Mouse (Mus musculus) heart, postnatal 4 days (tissue): ENCODE measurements around the gene Olfr64. TPM values are rescaled to one million over a fixed set of nuclear protein-coding genes. Genes with fewer than 3 reads are reported as not detected.

Experiments
- total RNA-seq, 2 experiments: library from RNA; stranded (reverse); gene quantifications; 2 replicates each; pipeline ENCODE4 v1.2.3; 2021

Olfr64 gene
- total RNA-seq, 2 experiments from 2014 or later = not detected

Other genes starting within 250 kb of the Olfr64 start
- not detected for gene Olfr623, start 230.8 kb downstream of the Olfr64 start, total RNA-seq
- gene Olfr624, start 223.3 kb downstream of the Olfr64 start, total RNA-seq = not detected
- gene Olfr625-ps1, start 211.8 kb downstream of the Olfr64 start, total RNA-seq = not detected
- not detected for gene Olfr243, start 179.8 kb downstream of the Olfr64 start, total RNA-seq
- not detected for gene Olfr628, start 164.1 kb downstream of the Olfr64 start, total RNA-seq
- not detected for gene Olfr629, start 149.5 kb downstream of the Olfr64 start, total RNA-seq
- gene Olfr630, start 137.2 kb downstream of the Olfr64 start, total RNA-seq = not detected
- gene Olfr69, start 122.9 kb downstream of the Olfr64 start, total RNA-seq = not detected
- not detected for gene Olfr68, start 114.8 kb downstream of the Olfr64 start, total RNA-seq
- not detected for gene Olfr67, start 102.7 kb downstream of the Olfr64 start, total RNA-seq
- gene Hbb-bt, start 80.5 kb downstream of the Olfr64 start, total RNA-seq = 1,000 to 10,000 TPM in 1 of 2 experiments, 100 to 1,000 TPM in 1; 541 to 1,864 TPM
- gene Hbb-bs, start 66.4 kb downstream of the Olfr64 start, total RNA-seq = over 10,000 TPM in 1 of 2 experiments, 1,000 to 10,000 TPM in 1; 4,494 to 12,962 TPM
- not detected for gene Hbb-bh2, start 54.0 kb downstream of the Olfr64 start, total RNA-seq
- gene Hbb-bh1, start 51.3 kb downstream of the Olfr64 start, total RNA-seq = not detected
- under 1 TPM in 1 of 2 experiments, not detected in 1; 0.74 TPM for gene Hbb-y, start 41.3 kb downstream of the Olfr64 start, total RNA-seq
- gene Olfr66, start 8.2 kb downstream of the Olfr64 start, total RNA-seq = not detected
- gene Olfr65, start 9.0 kb upstream of the Olfr64 start, total RNA-seq = not detected
- gene Olfr631, start 34.3 kb upstream of the Olfr64 start, total RNA-seq = not detected
- gene Olfr632, start 39.9 kb upstream of the Olfr64 start, total RNA-seq = not detected
- not detected for gene Olfr633, start 50.0 kb upstream of the Olfr64 start, total RNA-seq
- gene Olfr635, start 76.7 kb upstream of the Olfr64 start, total RNA-seq = under 1 TPM in 1 of 2 experiments, not detected in 1; 0.05 TPM
- gene Olfr638, start 104.3 kb upstream of the Olfr64 start, total RNA-seq = not detected
- under 1 TPM in 1 of 2 experiments, not detected in 1; 0.05 TPM for gene Olfr639, start 122.8 kb upstream of the Olfr64 start, total RNA-seq
- not detected for gene Olfr640, start 131.1 kb upstream of the Olfr64 start, total RNA-seq
- gene Olfr641, start 141.0 kb upstream of the Olfr64 start, total RNA-seq = not detected
- not detected for gene Olfr642, start 158.2 kb upstream of the Olfr64 start, total RNA-seq
- gene 4930516K23Rik, start 167.0 kb upstream of the Olfr64 start, total RNA-seq = not detected
- not detected for gene Olfr644, start 177.4 kb upstream of the Olfr64 start, total RNA-seq
- not detected for gene Olfr645, start 191.0 kb upstream of the Olfr64 start, total RNA-seq
- not detected for gene Olfr646, start 210.4 kb upstream of the Olfr64 start, total RNA-seq
- gene Ubqln5, start 235.3 kb upstream of the Olfr64 start, total RNA-seq = not detected
- gene Olfr643, start 242.9 kb upstream of the Olfr64 start, total RNA-seq = not detected
- gene Ubqln3, start 248.8 kb upstream of the Olfr64 start, total RNA-seq = not detected